Mouse (Mus musculus): ENCODE measurements around the gene Smc1a.

GRCm38 (mm10) chrX:152015752-152016150, 477 bp upstream of the Smc1a start:
- TF ChIP-seq GATA1 (IDR thresholded peaks at IDR 0.05; ENCODE audit: borderline replicate concordance, low read length), result no peak
- no peak for TF ChIP-seq FLI1 (IDR thresholded peaks at IDR 0.05; ENCODE audit: low read length)
